Mouse (Mus musculus) midbrain, embryonic 10.5 days (tissue): ENCODE measurements around the gene Deaf1. TPM values are rescaled to one million over a fixed set of nuclear protein-coding genes. Genes with fewer than 3 reads are reported as not detected.

Experiments
- DNase-seq: peaks from one replicate; pipeline ENCODE4 v3.0.0-alpha.2; 2017; ENCODE audit warnings: low spot score
- H3K27ac ChIP-seq: fragments of 300-500 bp; sonication (generic); replicated peaks from 2 replicates; pipeline ENCODE4 v1.5.1; 2016; ENCODE audit warnings: mild to moderate bottlenecking
- H3K27me3 ChIP-seq: fragments of 300-500 bp; sonication (generic); 2 replicates; pipeline ENCODE4 v1.6.1; 2016; ENCODE audit warnings: low read depth, mild to moderate bottlenecking; ENCODE audit not compliant: poor library complexity, severe bottlenecking
- H3K36me3 ChIP-seq: fragments of 300-500 bp; sonication (generic); 2 replicates; pipeline ENCODE4 v1.6.1; 2016; ENCODE audit warnings: mild to moderate bottlenecking, moderate library complexity
- H3K4me1 ChIP-seq: fragments of 300-500 bp; sonication (generic); 2 replicates; pipeline ENCODE4 v1.6.1; 2016
- H3K4me3 ChIP-seq: fragments of 300-500 bp; sonication (generic); 2 replicates; pipeline ENCODE4 v1.5.1; 2016; ENCODE audit warnings: mild to moderate bottlenecking, moderate library complexity
- H3K9me3 ChIP-seq: fragments of 300-500 bp; sonication (generic); replicated peaks from 2 replicates; pipeline ENCODE4 v1.6.1; 2016; ENCODE audit warnings: mild to moderate bottlenecking
- WGBS: fragments of 180-500 bp; shearing (Covaris S2); methylation state at CpG from one replicate; pipeline ENCODE4 v1.1.7; 2016; 5-methylcytosine and 5-hydroxymethylcytosine counted together
- polyA plus RNA-seq: library from polyadenylated mRNA; unstranded; fragments of >200 nt; fragmentation: Nextera tagmentation; extraction: Ambion mirVana; gene quantifications from 2 replicates; pipeline ENCODE4 v1.2.1, GENCODE M21; 2016

Deaf1 gene
- polyA plus RNA-seq, 1 experiment from 2014 or later, result 57.4 TPM

DNA sequence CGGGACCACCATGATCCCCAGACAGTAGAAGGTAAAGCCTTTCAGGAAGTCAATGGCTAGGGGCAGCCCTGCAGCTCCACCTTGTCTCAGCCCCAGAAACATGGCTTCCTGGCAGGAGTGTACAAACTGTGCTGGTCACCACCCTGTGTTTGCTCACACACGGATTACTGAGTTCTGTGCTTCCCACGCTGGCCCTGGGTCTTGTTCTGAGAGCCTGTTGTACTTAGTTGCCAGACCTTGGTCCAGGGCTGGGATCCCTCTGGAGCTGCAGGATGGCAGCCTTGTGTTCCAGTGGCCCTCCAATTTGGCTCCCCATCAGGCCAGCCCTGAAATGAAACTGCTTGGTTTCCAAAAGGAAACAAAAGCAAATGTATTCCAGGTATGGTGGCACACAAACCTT is 8.8 kb upstream of the Deaf1 start:
- peaks cover 33% of the 10 kb centered on the region for H3K27me3 ChIP-seq
- no peak overlapping the region for H3K4me3 ChIP-seq
- H3K36me3 ChIP-seq, result peaks cover 46% of the 10 kb centered on the region
- no peaks in the 10 kb centered on the region for H3K9me3 ChIP-seq
- DNase-seq, result no peak
- H3K27ac ChIP-seq, result no peak overlapping the region
- H3K4me1 ChIP-seq, result peaks cover 22% of the 10 kb centered on the region
- 81% methylated on average over 3 of the region's 3 CpGs for WGBS

DNA sequence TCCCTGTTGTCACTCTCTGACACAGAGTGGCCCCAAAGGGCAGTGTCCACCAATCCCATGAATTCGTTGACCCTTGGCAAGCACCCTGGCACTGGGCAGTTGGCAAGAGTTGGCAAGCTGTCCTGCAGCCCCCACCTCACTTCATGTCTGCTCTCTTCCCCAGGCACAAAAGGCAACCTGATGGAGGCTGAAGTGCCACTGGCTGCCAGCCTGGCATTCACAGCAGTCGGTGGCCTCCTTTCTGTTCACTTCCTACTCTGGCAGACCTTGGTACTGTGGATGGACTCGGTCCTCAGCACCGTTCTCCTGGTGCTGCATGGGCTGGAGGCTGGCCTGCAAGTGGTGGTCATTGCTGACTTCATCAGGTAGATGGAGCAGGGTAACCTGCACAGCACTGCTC is 8.2 kb upstream of the Deaf1 start:
- peaks cover 22% of the 10 kb centered on the region for H3K4me1 ChIP-seq
- no peak for DNase-seq
- H3K36me3 ChIP-seq, result peaks cover 46% of the 10 kb centered on the region
- H3K27me3 ChIP-seq, result peaks cover 33% of the 10 kb centered on the region
- H3K4me3 ChIP-seq, result no peak overlapping the region
- H3K27ac ChIP-seq, result no peak overlapping the region
- 91% methylated on average over 4 of the region's 4 CpGs for WGBS
- H3K9me3 ChIP-seq, result no peaks in the 10 kb centered on the region

DNA sequence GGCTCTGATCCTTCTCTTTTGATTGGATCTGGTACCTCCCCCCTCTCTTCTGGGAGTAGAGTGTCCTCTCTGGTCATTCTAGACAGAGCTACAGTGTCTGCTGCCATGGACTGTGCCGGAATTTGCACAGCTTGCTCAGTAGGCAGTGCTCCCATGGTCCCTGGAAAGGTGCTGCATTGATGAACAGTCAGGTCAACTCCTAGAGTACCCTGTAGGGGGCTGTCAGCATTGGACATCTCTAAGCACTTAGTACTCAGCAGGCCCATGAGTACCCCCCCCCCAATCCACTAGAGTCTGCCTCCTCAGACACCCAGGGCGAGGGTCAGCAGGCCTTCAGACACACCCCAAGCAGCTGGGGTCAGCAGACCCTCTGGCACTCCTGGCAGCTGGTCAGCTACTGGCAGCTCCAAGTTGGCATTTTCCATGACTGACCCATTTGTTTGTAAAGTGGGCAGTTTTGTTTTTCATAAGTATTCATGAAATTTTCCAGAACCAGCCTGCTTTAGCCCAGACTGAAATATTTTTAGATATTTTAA is 7.6 kb upstream of the Deaf1 start:
- H3K27me3 ChIP-seq, result peaks cover 27% of the 10 kb centered on the region

DNA sequence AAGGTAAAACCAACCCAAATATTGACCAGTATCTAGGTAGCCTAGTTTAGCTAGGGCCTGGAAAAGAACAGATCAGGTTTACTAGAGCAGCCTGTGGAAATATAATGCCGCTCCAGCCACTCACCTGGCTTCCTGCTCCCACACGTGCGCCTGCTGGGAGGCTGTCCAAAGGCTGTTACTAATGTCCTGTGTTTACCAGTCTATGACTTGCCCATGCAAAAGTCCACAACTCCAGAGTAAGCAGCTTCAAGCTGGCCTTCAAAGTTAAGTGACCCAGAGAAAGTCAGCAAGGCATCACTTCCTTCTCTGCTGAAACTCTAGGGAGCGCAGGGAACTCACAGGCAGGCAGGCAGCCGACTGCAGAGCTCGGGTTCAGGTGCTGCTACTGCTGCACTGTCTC is 4.5 kb upstream of the Deaf1 start:
- WGBS, result 89% methylated on average over 6 of the region's 6 CpGs

More for the DNA sequence above, 7.6 kb upstream of the Deaf1 start:
- H3K9me3 ChIP-seq, result no peaks in the 10 kb centered on the region
- H3K27ac ChIP-seq, result no peak overlapping the region
- H3K4me3 ChIP-seq, result no peak overlapping the region
- peaks cover 46% of the 10 kb centered on the region for H3K36me3 ChIP-seq
- 86% methylated on average over 2 of the region's 2 CpGs for WGBS
- no peak for DNase-seq
- peaks cover 22% of the 10 kb centered on the region for H3K4me1 ChIP-seq

DNA sequence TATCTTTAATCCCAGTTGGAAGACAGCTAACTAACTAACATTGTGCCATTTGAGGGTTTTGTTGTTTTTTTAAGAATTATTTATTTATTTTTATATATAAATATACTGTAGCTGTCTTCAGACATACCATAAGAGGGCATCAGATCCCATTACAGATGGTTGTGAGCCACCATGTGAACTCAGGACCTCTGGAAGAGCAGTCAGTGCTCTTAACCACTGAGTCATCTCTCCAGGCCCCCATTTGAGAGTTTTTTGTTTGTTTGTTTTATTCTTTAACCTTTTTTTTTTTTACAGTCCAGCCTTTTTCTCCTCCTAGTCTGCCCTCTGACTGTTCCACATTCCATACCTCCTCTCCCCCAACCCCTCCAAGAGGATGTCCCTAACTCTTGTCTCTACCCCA is 3.2 kb upstream of the Deaf1 start:
- Histone ChIP-seq H3K27ac (no peak overlapping the region), H3K4me3 (no peak overlapping the region), H3K36me3 (peaks cover 40% of the 10 kb centered on the region), H3K27me3 (no peaks in the 10 kb centered on the region), H3K9me3 (no peaks in the 10 kb centered on the region), H3K4me1 (peaks cover 30% of the 10 kb centered on the region)
- DNase-seq, result no peak

More for the DNA sequence above, 4.5 kb upstream of the Deaf1 start:
- no peak overlapping the region for H3K27ac ChIP-seq
- no peaks in the 10 kb centered on the region for H3K27me3 ChIP-seq
- peaks cover 17% of the 10 kb centered on the region for H3K4me1 ChIP-seq
- H3K4me3 ChIP-seq, result no peak overlapping the region
- no peaks in the 10 kb centered on the region for H3K9me3 ChIP-seq
- no peak for DNase-seq
- peaks cover 46% of the 10 kb centered on the region for H3K36me3 ChIP-seq

DNA sequence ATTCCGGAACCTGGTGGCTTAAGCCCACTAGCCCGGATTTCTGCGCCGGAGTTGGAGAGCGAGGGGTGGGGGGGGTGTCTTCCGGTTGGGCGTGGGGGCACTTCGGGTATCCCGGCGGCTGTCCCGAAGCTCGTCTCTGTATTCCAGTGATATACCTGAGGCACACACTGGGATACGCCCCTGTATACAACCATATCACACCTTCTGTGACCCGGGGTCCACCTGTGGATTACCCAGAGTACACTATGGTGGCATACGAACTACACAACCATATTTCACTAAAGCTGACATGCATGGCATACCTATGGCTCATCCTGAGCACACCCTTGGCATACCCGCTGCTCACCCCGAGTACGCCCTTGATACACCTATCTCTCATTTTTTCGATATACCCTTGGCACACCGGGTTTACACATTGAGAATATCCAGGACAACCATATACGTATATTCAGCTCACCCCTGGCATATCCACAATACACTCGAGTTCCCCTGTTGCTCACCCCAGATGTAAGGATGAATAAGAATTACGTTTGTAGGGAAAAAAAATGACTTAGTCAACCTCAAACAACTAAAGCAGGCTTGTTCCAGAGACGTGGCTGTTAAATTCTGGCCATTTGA is 992 bp upstream of the Deaf1 start:
- Histone ChIP-seq H3K36me3 (peaks cover 33% of the 10 kb centered on the region), H3K4me3 (peak overlapping the region; percentile 77), H3K27ac (peak overlapping the region; percentile 99), H3K4me1 (peaks cover 46% of the 10 kb centered on the region), H3K9me3 (no peaks in the 10 kb centered on the region), H3K27me3 (no peaks in the 10 kb centered on the region)
- no peak for DNase-seq
- WGBS, result 19% methylated on average over 24 of the region's 24 CpGs

DNA sequence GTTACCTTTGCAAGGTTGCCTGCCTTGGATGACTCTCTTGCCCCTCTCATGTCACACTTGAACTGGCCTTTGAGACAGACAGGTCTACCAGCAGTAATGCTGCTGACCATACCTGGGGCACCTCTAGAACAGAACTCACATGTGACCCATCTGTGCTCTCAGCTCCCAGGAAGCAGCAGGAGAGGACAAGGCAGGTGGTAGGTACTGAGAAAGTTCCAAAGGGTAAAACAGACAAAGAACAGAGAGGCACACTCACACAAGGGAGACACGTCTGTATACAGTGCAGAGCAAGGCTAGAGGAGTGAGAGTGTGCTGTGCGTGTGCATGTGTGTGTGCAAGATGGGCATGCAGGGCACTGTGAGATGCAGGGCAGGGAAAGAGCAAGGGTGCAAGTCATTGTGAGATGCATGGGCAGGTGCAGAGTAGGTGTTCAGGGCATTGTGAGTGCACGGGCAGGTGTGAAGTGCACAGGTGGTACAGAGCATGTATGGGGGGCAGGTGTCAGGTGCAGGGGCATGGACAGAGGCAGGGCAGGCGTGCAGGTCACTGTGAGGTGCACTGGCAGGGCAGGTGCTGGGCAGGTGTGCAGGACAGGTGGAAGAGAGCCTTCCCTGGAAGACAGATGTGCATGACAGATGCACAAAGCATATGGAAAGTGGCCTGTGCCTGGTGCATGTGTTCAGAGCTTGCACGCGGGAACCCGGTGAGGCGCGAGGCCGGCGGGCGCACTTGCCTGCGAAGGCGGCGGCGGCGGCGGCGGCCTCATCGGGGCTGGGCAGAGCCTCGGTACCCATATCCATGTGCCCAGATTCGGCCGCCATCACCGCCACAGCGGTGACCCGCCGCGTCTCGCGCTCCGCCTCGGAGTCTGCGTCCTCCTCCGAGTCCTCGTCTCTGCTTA is 694 bp downstream of the Deaf1 start:
- Histone ChIP-seq H3K27me3 (no peaks in the 10 kb centered on the region), H3K4me3 (peak overlapping the region; percentile 77), H3K4me1 (peaks cover 46% of the 10 kb centered on the region), H3K9me3 (no peaks in the 10 kb centered on the region), H3K36me3 (peaks cover 33% of the 10 kb centered on the region), H3K27ac (peak overlapping the region; percentile 99)
- 8% methylated on average over 35 of the region's 35 CpGs for WGBS
- no peak for DNase-seq

DNA sequence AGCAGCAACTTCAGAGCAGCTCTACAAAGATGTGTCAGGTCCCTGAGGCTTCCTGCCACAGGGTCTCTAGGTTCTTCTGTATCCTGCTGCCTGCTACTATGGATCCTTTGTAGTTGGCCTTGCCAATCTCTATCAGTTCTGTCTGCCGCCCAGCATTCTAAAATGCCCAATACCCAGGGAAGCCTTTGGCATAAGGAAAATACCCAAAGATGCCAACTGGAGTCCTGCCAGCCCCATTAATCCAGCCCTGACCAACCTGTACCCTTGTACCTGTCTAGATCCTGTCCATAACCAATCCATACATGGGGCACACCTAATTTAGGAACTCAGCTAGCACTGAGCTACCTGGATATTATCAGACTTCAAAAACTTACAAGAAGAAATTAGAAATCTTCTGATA is 2.8 kb downstream of the Deaf1 start:
- no peak overlapping the region for H3K4me3 ChIP-seq
- H3K4me1 ChIP-seq, result peaks cover 46% of the 10 kb centered on the region
- 95% methylated on average over 1 of the region's 1 CpGs for WGBS
- no peaks in the 10 kb centered on the region for H3K9me3 ChIP-seq
- H3K27ac ChIP-seq, result no peak overlapping the region
- DNase-seq, result no peak
- peaks cover 51% of the 10 kb centered on the region for H3K36me3 ChIP-seq
- H3K27me3 ChIP-seq, result no peaks in the 10 kb centered on the region

DNA sequence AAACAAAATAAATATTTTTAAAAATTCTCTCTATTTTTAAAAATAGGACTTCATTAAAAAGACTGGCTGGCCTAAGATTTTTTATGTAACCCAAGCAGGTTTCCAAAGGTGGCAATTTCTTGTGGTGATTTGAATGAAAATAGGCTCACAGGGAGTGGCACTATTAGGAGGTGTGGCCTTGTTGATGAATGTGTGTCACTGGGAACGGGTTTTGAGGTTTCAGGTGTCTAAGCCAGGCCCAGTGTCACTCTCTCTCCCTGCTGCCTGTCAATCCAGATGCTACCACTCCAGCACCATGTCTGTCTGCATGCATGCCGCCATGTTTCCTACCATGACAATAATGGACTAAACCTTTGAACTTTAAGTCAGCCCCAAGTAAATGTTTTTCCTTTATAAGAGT is 8.0 kb downstream of the Deaf1 start:
- Histone ChIP-seq H3K4me1 (peaks cover 4% of the 10 kb centered on the region; the same call in 1 of the 2 replicates), H3K36me3 (peaks cover 100% of the 10 kb centered on the region), H3K27ac (no peak overlapping the region), H3K9me3 (no peaks in the 10 kb centered on the region), H3K27me3 (no peaks in the 10 kb centered on the region), H3K4me3 (no peak overlapping the region)
- WGBS, result 80% methylated on average over 2 of the region's 2 CpGs
- DNase-seq, result no peak

DNA sequence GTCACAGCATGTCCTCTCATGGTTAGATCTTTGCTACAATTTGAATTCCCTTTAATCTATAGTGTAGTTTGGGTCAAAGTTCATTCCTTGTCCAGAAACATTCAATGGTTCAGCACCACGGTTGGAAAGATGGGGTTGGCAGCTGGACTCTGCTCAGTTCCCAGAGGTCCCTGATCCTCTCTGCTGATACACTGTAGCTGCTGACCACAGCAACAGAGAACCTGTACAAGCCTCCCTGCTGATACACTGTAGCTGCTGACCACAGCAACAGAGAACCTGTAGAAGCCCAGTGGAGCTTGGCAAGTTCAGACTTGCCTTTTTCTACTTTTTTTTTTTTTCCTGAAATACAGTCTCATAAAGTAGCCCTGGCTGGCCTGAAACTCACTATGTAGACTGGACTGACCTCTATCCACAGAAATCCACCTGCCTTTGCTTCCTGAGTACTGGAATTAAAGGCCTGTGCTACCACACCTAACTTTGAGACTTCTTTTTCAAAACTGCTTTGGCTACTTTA is 9.8 kb downstream of the Deaf1 start:
- Histone ChIP-seq H3K27ac (no peak overlapping the region), H3K4me3 (no peak overlapping the region), H3K4me1 (no peaks in the 10 kb centered on the region), H3K9me3 (no peaks in the 10 kb centered on the region), H3K36me3 (peaks cover 100% of the 10 kb centered on the region), H3K27me3 (no peaks in the 10 kb centered on the region)
- 80% methylated on average over 1 of the region's 1 CpGs for WGBS
- DNase-seq, result no peak

DNA sequence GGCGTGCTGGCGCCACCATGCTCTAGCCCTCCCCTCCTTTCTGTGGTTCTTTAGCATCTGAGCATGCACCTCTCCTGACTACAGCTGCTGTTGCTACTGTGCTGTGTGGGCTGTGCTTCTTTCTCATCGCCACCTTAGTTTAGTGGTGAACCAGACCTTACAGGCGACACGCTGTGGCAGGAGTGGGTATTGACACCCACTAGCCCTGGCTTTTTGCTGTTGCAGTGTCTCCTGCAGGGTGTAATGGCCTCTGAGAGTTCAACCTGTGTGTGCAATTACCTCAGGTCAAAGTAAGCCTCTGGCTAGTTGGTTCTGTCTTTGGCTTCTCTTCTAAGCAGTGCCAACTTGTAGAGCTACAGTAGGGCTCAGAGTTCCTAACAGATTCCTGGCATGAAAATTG is 11.5 kb downstream of the Deaf1 start:
- H3K36me3 ChIP-seq, result peaks cover 100% of the 10 kb centered on the region
- H3K27ac ChIP-seq, result no peak overlapping the region
- no peak for DNase-seq
- no peak overlapping the region for H3K4me3 ChIP-seq
- H3K9me3 ChIP-seq, result no peaks in the 10 kb centered on the region
- WGBS, result 82% methylated on average over 5 of the region's 5 CpGs
- H3K27me3 ChIP-seq, result no peaks in the 10 kb centered on the region
- H3K4me1 ChIP-seq, result no peaks in the 10 kb centered on the region

DNA sequence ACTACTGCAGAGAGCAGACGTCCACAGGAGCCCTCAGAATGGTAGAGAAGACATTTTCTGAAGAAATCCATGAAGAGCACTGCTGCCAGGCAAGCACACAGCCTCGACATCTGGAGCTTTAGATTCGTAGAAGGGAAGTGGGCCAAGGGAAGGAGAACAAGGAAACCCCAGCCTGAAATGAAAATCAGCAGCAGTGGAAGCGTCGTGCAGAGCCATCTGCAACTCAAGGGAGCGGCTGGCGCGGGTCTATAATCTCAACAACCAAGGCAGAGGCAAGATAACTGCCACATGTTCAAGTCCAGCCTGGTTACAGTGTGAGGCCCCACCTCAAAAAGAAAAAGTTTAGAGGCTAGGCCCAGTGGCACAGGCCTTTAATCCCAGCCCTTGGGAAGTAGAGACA is 12.4 kb downstream of the Deaf1 start:
- Histone ChIP-seq H3K9me3 (no peaks in the 10 kb centered on the region), H3K27me3 (no peaks in the 10 kb centered on the region), H3K36me3 (peaks cover 100% of the 10 kb centered on the region), H3K27ac (no peak overlapping the region), H3K4me3 (no peak overlapping the region), H3K4me1 (no peaks in the 10 kb centered on the region)
- 92% methylated on average over 8 of the region's 8 CpGs for WGBS
- DNase-seq, result no peak

DNA sequence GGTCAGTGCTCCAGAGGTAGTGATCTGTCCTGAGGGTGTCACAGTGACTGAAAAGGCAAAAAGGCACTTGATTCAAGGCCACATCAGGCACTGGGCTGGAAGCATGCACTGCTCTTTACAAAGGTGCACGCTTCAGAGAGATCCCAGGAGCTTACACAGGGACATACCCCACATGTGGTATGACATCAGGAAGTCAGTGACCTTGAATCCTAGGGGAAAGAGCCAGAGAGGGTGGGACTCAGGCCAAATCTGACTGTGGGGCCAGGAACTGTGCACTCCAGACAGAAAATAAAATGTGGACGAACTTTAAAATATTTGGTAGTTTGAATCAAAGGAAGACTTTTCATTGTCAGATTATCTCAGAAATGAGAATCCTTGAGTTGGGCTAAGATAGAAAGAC is 13.1 kb downstream of the Deaf1 start:
- Histone ChIP-seq H3K27me3 (no peaks in the 10 kb centered on the region), H3K4me1 (no peaks in the 10 kb centered on the region), H3K9me3 (no peaks in the 10 kb centered on the region), H3K27ac (no peak overlapping the region), H3K4me3 (no peak overlapping the region), H3K36me3 (peaks cover 100% of the 10 kb centered on the region)
- no peak for DNase-seq
- WGBS, result 93% methylated on average over 2 of the region's 2 CpGs
